In genomic region chr6:100720098-100720501, GRCm38 (mm10) we compare ENCODE assay signal across 23 mouse cellular contexts. TPM values are rescaled to one million over a fixed set of nuclear protein-coding genes. Genes with fewer than 3 reads are reported as not detected.
A peak's percentile ranks its signal among the peaks of the same experiment; 100 is the strongest.
DNase-seq lines count a peak whose midpoint lies in the region; ATAC-seq and TF ChIP-seq lines count a peak whose summit lies in the region.
"Had no signal": no experiment of that assay in that cellular context is flagged by ENCODE, and none has a peak within 500 bp of the region (broad histone marks: within the 10 kb centered on the region; RNA-seq: fewer than 3 reads in every experiment).

No protein-coding gene starts in this region.

- no peak overlapping the region for H3K27ac ChIP-seq in kidney, embryonic 16.5 days (ENCODE audit: low read length)
- no peak overlapping the region for H3K27ac ChIP-seq in lung, embryonic 14.5 days (ENCODE audit: low read depth)
- H3K27ac ChIP-seq in limb, embryonic 15.5 days = no peak overlapping the region
- H3K27ac ChIP-seq in hindbrain, embryonic 16.5 days (ENCODE audit: low read depth, low read length) = no peak overlapping the region
- H3K27ac ChIP-seq: forebrain, embryonic 10.5 days; heart, embryonic 15.5 days; hindbrain, embryonic 15.5 days; intestine, embryonic 15.5 days; left cerebral cortex, adult 2 months; midbrain, embryonic 12.5 days had no signal

- no peak for DNase-seq in kidney, postnatal 25 days
- peak; percentile 38 for DNase-seq in lung, embryonic 14.5 days
- no peak for DNase-seq in lung, postnatal 14 days
- peak; percentile 93 for DNase-seq in NIH3T3 (ENCODE audit: low read depth)
- no peak for DNase-seq in spleen, postnatal 4 days (ENCODE audit: low spot score in 2 of 2)
- DNase-seq: cerebellum, adult 18-20 months; cerebellum, postnatal 14 days; heart, postnatal 36 days; liver, postnatal 0 days; lung, postnatal 10 days; right cerebral cortex, postnatal 25 days; spleen, adult 18-20 months had no signal

- no peaks in the 10 kb centered on the region for H3K36me3 ChIP-seq in kidney, embryonic 16.5 days (ENCODE audit: insufficient read depth, low read length)
- no peaks in the 10 kb centered on the region for H3K36me3 ChIP-seq in lung, embryonic 14.5 days (ENCODE audit: insufficient read depth)
- 0 out of 2 replicates have a peak, but pooled peaks cover 4% of the 10 kb centered on the region for H3K36me3 ChIP-seq in limb, embryonic 15.5 days
- no peaks in the 10 kb centered on the region for H3K36me3 ChIP-seq in hindbrain, embryonic 16.5 days (ENCODE audit: control insufficient read depth, insufficient read depth, low read length)
- H3K36me3 ChIP-seq: embryonic facial prominence, embryonic 15.5 days; forebrain, embryonic 10.5 days; heart, embryonic 15.5 days; hindbrain, embryonic 15.5 days; intestine, embryonic 15.5 days; midbrain, embryonic 12.5 days had no signal

- no peak for TF ChIP-seq CTCF in lung, embryonic 14.5 days (IDR thresholded peaks at IDR 0.05; ENCODE audit: low read depth)

- peaks cover 17% of the 10 kb centered on the region for H3K27me3 ChIP-seq in kidney, embryonic 16.5 days (ENCODE audit: insufficient read depth, low read length)
- H3K27me3 ChIP-seq in lung, embryonic 14.5 days (ENCODE audit: insufficient read depth, low read length) = no peaks in the 10 kb centered on the region
- H3K27me3 ChIP-seq in limb, embryonic 15.5 days = no peaks in the 10 kb centered on the region
- H3K27me3 ChIP-seq in hindbrain, embryonic 16.5 days (replicated peaks; ENCODE audit: control insufficient read depth, insufficient read depth, low read length) = no peaks in the 10 kb centered on the region; the same call in 1 of the 2 replicates
- H3K27me3 ChIP-seq: embryonic facial prominence, embryonic 15.5 days; hindbrain, embryonic 15.5 days; intestine, embryonic 15.5 days; midbrain, embryonic 12.5 days had no signal

- no peak overlapping the region for H3K9ac ChIP-seq in kidney, embryonic 16.5 days (replicated peaks; ENCODE audit: low read length)
- H3K9ac ChIP-seq in lung, embryonic 14.5 days = no peak overlapping the region
- H3K9ac ChIP-seq in limb, embryonic 15.5 days = no peak overlapping the region
- no peak overlapping the region for H3K9ac ChIP-seq in hindbrain, embryonic 16.5 days (ENCODE audit: low read depth, low read length)
- H3K9ac ChIP-seq: embryonic facial prominence, embryonic 15.5 days; heart, embryonic 15.5 days; hindbrain, embryonic 15.5 days; intestine, embryonic 15.5 days; liver, postnatal 0 days; midbrain, embryonic 12.5 days had no signal

- 21% methylated on average over 6 of the region's 6 CpGs for WGBS in kidney, embryonic 16.5 days
- 46% methylated on average over 6 of the region's 6 CpGs for WGBS in lung, embryonic 14.5 days
- 38% methylated on average over 6 of the region's 6 CpGs for WGBS in limb, embryonic 15.5 days
- WGBS in hindbrain, embryonic 16.5 days = 73% methylated on average over 6 of the region's 6 CpGs

- H3K4me3 ChIP-seq in kidney, embryonic 16.5 days (ENCODE audit: low read length) = no peak overlapping the region
- H3K4me3 ChIP-seq in lung, embryonic 14.5 days (ENCODE audit: low read depth, low read length) = no peak overlapping the region
- H3K4me3 ChIP-seq in limb, embryonic 15.5 days = no peak overlapping the region
- H3K4me3 ChIP-seq in hindbrain, embryonic 16.5 days (ENCODE audit: low read length) = no peak overlapping the region
- H3K4me3 ChIP-seq: embryonic facial prominence, embryonic 15.5 days; forebrain, embryonic 10.5 days; heart, embryonic 15.5 days; hindbrain, embryonic 15.5 days; intestine, embryonic 15.5 days; left cerebral cortex, adult 2 months; midbrain, embryonic 12.5 days had no signal

- ATAC-seq in kidney, embryonic 16.5 days (ENCODE audit: low FRiP score, low TSS enrichment) = 0 out of 2 replicates have a peak, but pooled peaks have one; percentile 32
- no peak for ATAC-seq in lung, embryonic 14.5 days (ENCODE audit: insufficient read depth)
- 0 out of 2 replicates have a peak, but pooled peaks have one; percentile 61 for ATAC-seq in limb, embryonic 15.5 days (ENCODE audit: insufficient number of reproducible peaks, low FRiP score, low TSS enrichment, low read depth)
- ATAC-seq in hindbrain, embryonic 16.5 days = no peak
- ATAC-seq: intestine, embryonic 15.5 days; liver, postnatal 0 days had no signal

- H3K4me2 ChIP-seq in kidney, embryonic 16.5 days (replicated peaks; ENCODE audit: low read depth, low read length) = no peak overlapping the region
- H3K4me2 ChIP-seq in lung, embryonic 14.5 days = no peak overlapping the region
- no peak overlapping the region for H3K4me2 ChIP-seq in limb, embryonic 15.5 days
- no peak overlapping the region for H3K4me2 ChIP-seq in hindbrain, embryonic 16.5 days (ENCODE audit: low read length)
- H3K4me2 ChIP-seq: embryonic facial prominence, embryonic 15.5 days; heart, embryonic 15.5 days; hindbrain, embryonic 15.5 days; intestine, embryonic 15.5 days; liver, embryonic 11.5 days; midbrain, embryonic 12.5 days had no signal

- H3K4me1 ChIP-seq in kidney, embryonic 16.5 days (ENCODE audit: insufficient read depth, low read length) = peaks cover 31% of the 10 kb centered on the region
- H3K4me1 ChIP-seq in lung, embryonic 14.5 days (ENCODE audit: insufficient read depth) = no peaks in the 10 kb centered on the region; the same call in 1 of the 2 replicates
- H3K4me1 ChIP-seq in limb, embryonic 15.5 days = peaks cover 25% of the 10 kb centered on the region
- no peaks in the 10 kb centered on the region; the same call in 1 of the 2 replicates for H3K4me1 ChIP-seq in hindbrain, embryonic 16.5 days (ENCODE audit: control insufficient read depth, insufficient read depth, low read depth, low read length)
- H3K4me1 ChIP-seq: intestine, embryonic 15.5 days had no signal

- H3K9me3 ChIP-seq in kidney, embryonic 16.5 days (ENCODE audit: low read length) = no peaks in the 10 kb centered on the region
- no peaks in the 10 kb centered on the region for H3K9me3 ChIP-seq in lung, embryonic 14.5 days (ENCODE audit: low read depth, low read length)
- H3K9me3 ChIP-seq in limb, embryonic 15.5 days = no peaks in the 10 kb centered on the region
- H3K9me3 ChIP-seq in hindbrain, embryonic 16.5 days (ENCODE audit: control insufficient read depth, low read length) = no peaks in the 10 kb centered on the region
- H3K9me3 ChIP-seq: embryonic facial prominence, embryonic 15.5 days; forebrain, embryonic 10.5 days; heart, embryonic 15.5 days; hindbrain, embryonic 15.5 days; intestine, embryonic 15.5 days; midbrain, embryonic 12.5 days had no signal

RNA-seq across cellular contexts. Expression of gene Gxylt2, which starts 15.6 kb away (rescaled TPM):
- polyA plus RNA-seq in kidney, embryonic 16.5 days (2015; fragmentation: Nextera tagmentation; extraction: Ambion mirVana) = 6.8 and 8.0 TPM in 2 replicates
- polyA plus RNA-seq in lung, embryonic 14.5 days (2014; fragmentation: Nextera tagmentation; extraction: Ambion mirVana) = 4.4 and 6.0 TPM in 2 replicates
- polyA plus RNA-seq in limb, embryonic 15.5 days (2015; fragmentation: Nextera tagmentation; extraction: Ambion mirVana) = 18.6 and 23.0 TPM in 2 replicates
- polyA plus RNA-seq in hindbrain, embryonic 16.5 days (2015; fragmentation: Nextera tagmentation; extraction: Ambion mirVana) = 1.1 and 2.5 TPM in 2 replicates

RNA-seq across cellular contexts. Expression of gene Shq1, which starts 49.1 kb away (rescaled TPM):
- 18.9 and 20.8 TPM in 2 replicates for polyA plus RNA-seq in kidney, embryonic 16.5 days (2015; fragmentation: Nextera tagmentation; extraction: Ambion mirVana)
- 15.9 and 17.7 TPM in 2 replicates for polyA plus RNA-seq in lung, embryonic 14.5 days (2014; fragmentation: Nextera tagmentation; extraction: Ambion mirVana)
- 14.3 and 14.4 TPM in 2 replicates for polyA plus RNA-seq in limb, embryonic 15.5 days (2015; fragmentation: Nextera tagmentation; extraction: Ambion mirVana)
- polyA plus RNA-seq in hindbrain, embryonic 16.5 days (2015; fragmentation: Nextera tagmentation; extraction: Ambion mirVana) = 8.9 and 10.1 TPM in 2 replicates

Comparison
In these comparisons a context has a peak if more than half of its experiments do, and no peak if none do; other contexts are left out.
1. DNase-seq: peak in lung, embryonic 14.5 days (single experiment) and NIH3T3 (single experiment); none in kidney, postnatal 25 days (0 of 2), lung, postnatal 14 days (single experiment) and spleen, postnatal 4 days (0 of 2).
2. ATAC-seq: peak in kidney, embryonic 16.5 days (single experiment) and limb, embryonic 15.5 days (single experiment); none in lung, embryonic 14.5 days (single experiment) and hindbrain, embryonic 16.5 days (single experiment).